Mouse (Mus musculus): ENCODE results near the gene Wdr74. TPM values are rescaled to one million over a fixed set of nuclear protein-coding genes. Genes with fewer than 3 reads are reported as not detected.

Gene Wdr74
- total and polyA plus RNA-seq, 3 experiments, result 37.8 to 124 (median 75.0) TPM

GRCm38 (mm10) chr19:8755652-8756051, 20.0 kb downstream of the Wdr74 start:
- TF ChIP-seq CTCF (IDR thresholded peaks at IDR 0.05; ENCODE audit: low read depth, low read length) (no peak), GATA2 (IDR thresholded peaks at IDR 0.05; ENCODE audit: borderline replicate concordance, low read depth, low read length) (no peak), POLR2AphosphoS5 (IDR thresholded peaks at IDR 0.05; ENCODE audit: insufficient replicate concordance, low read depth, low read length) (no peak), GATA1 (IDR thresholded peaks at IDR 0.05; ENCODE audit: borderline replicate concordance, low read length) (no peak), TAL1 (conservative IDR thresholded peaks at IDR 0.05; ENCODE audit: low read depth, low read length) (no peak)
- H3K4me1 ChIP-seq (ENCODE audit: insufficient read depth, low read depth, low read length), result peaks cover 35% of the 10 kb centered on the region
- DNase-seq (ENCODE audit: low spot score) (no peak), ATAC-seq (ENCODE audit: extremely low read depth, insufficient number of reproducible peaks, low FRiP score, poor library complexity, severe bottlenecking) (no peak)
- H3K27me3 ChIP-seq (ENCODE audit: insufficient read depth, low read length), result no peaks in the 10 kb centered on the region
- peak overlapping the region; percentile 39; the same call in 1 of the 2 replicates for H3K4me3 ChIP-seq (ENCODE audit: low read depth, low read length)
- H3K36me3 ChIP-seq (replicated peaks), result peaks cover 48% of the 10 kb centered on the region
- no peaks in the 10 kb centered on the region for H3K9me3 ChIP-seq (replicated peaks)

GRCm38 (mm10) chr19:8756635-8757387, 21.2 kb downstream of the Wdr74 start, which contains the start of gene Nxf1:
TSS of gene Nxf1 (plus strand) at chr19:8757073.
- Histone ChIP-seq H3K4me3 (ENCODE audit: low read depth, low read length) (peak within 1 kb of the TSS; percentile 78), H3K4me1 (ENCODE audit: insufficient read depth, low read depth, low read length) (peaks cover 43% of the 10 kb centered on the region), H3K9me3 (replicated peaks) (no peaks in the 10 kb centered on the region), H3K36me3 (replicated peaks) (peaks cover 48% of the 10 kb centered on the region), H3K27me3 (ENCODE audit: insufficient read depth, low read length) (no peaks in the 10 kb centered on the region)
- peak; percentile 64 for ATAC-seq (ENCODE audit: extremely low read depth, insufficient number of reproducible peaks, low FRiP score, poor library complexity, severe bottlenecking)
- peak; percentile 92 for DNase-seq (ENCODE audit: low spot score)
- TF ChIP-seq CTCF (IDR thresholded peaks at IDR 0.05; ENCODE audit: low read depth, low read length) (no peak), POLR2AphosphoS5 (IDR thresholded peaks at IDR 0.05; ENCODE audit: insufficient replicate concordance, low read depth, low read length) (no peak), TAL1 (conservative IDR thresholded peaks at IDR 0.05; ENCODE audit: low read depth, low read length) (no peak), GATA1 (IDR thresholded peaks at IDR 0.05; ENCODE audit: borderline replicate concordance, low read length) (no peak), GATA2 (IDR thresholded peaks at IDR 0.05; ENCODE audit: borderline replicate concordance, low read depth, low read length) (no peak)

GRCm38 (mm10) chr19:8757471-8757998, 21.9 kb downstream of the Wdr74 start:
- peaks cover 43% of the 10 kb centered on the region for H3K4me1 ChIP-seq (ENCODE audit: insufficient read depth, low read depth, low read length)
- H3K36me3 ChIP-seq (replicated peaks), result peaks cover 49% of the 10 kb centered on the region
- no peaks in the 10 kb centered on the region for H3K27me3 ChIP-seq (ENCODE audit: insufficient read depth, low read length)
- H3K9me3 ChIP-seq (replicated peaks), result no peaks in the 10 kb centered on the region
- DNase-seq (ENCODE audit: low spot score), result no peak
- TF ChIP-seq TAL1 (conservative IDR thresholded peaks at IDR 0.05; ENCODE audit: low read depth, low read length), result no peak
- TF ChIP-seq GATA2 (IDR thresholded peaks at IDR 0.05; ENCODE audit: borderline replicate concordance, low read depth, low read length), result no peak
- TF ChIP-seq POLR2AphosphoS5 (IDR thresholded peaks at IDR 0.05; ENCODE audit: insufficient replicate concordance, low read depth, low read length), result no peak; the same call in 1 of the 2 replicates
- TF ChIP-seq CTCF (IDR thresholded peaks at IDR 0.05; ENCODE audit: low read depth, low read length), result no peak
- no peak for TF ChIP-seq GATA1 (IDR thresholded peaks at IDR 0.05; ENCODE audit: borderline replicate concordance, low read length)
- peak overlapping the region; percentile 78 for H3K4me3 ChIP-seq (ENCODE audit: low read depth, low read length)
- ATAC-seq (ENCODE audit: extremely low read depth, insufficient number of reproducible peaks, low FRiP score, poor library complexity, severe bottlenecking), result no peak

GRCm38 (mm10) chr19:8758899-8759298, 23.3 kb downstream of the Wdr74 start:
- H3K4me3 ChIP-seq (ENCODE audit: low read depth, low read length), result peak overlapping the region; percentile 78; the same call in 1 of the 2 replicates
- ATAC-seq (ENCODE audit: extremely low read depth, insufficient number of reproducible peaks, low FRiP score, poor library complexity, severe bottlenecking), result no peak
- DNase-seq (ENCODE audit: low spot score), result peak; percentile 44
- H3K36me3 ChIP-seq (replicated peaks), result peaks cover 50% of the 10 kb centered on the region
- peaks cover 43% of the 10 kb centered on the region for H3K4me1 ChIP-seq (ENCODE audit: insufficient read depth, low read depth, low read length)
- peak; percentile 63 for TF ChIP-seq TAL1 (conservative IDR thresholded peaks at IDR 0.05; ENCODE audit: low read depth, low read length)
- no peak for TF ChIP-seq CTCF (IDR thresholded peaks at IDR 0.05; ENCODE audit: low read depth, low read length)
- H3K9me3 ChIP-seq (replicated peaks), result no peaks in the 10 kb centered on the region
- no peaks in the 10 kb centered on the region for H3K27me3 ChIP-seq (ENCODE audit: insufficient read depth, low read length)

GRCm38 (mm10) chr19:8760757-8761156, 25.1 kb downstream of the Wdr74 start:
- no peak for TF ChIP-seq TAL1 (conservative IDR thresholded peaks at IDR 0.05; ENCODE audit: low read depth, low read length)
- no peak for TF ChIP-seq POLR2AphosphoS5 (IDR thresholded peaks at IDR 0.05; ENCODE audit: insufficient replicate concordance, low read depth, low read length)
- no peak for TF ChIP-seq CTCF (IDR thresholded peaks at IDR 0.05; ENCODE audit: low read depth, low read length)
- TF ChIP-seq GATA2 (IDR thresholded peaks at IDR 0.05; ENCODE audit: borderline replicate concordance, low read depth, low read length), result no peak
- TF ChIP-seq GATA1 (IDR thresholded peaks at IDR 0.05; ENCODE audit: borderline replicate concordance, low read length), result no peak
- peaks cover 52% of the 10 kb centered on the region for H3K36me3 ChIP-seq (replicated peaks)
- H3K27me3 ChIP-seq (ENCODE audit: insufficient read depth, low read length), result no peaks in the 10 kb centered on the region

GRCm38 (mm10) chr19:8763276-8763675, 27.6 kb downstream of the Wdr74 start:
- Histone ChIP-seq H3K4me3 (ENCODE audit: low read depth, low read length) (no peak overlapping the region), H3K27me3 (ENCODE audit: insufficient read depth, low read length) (no peaks in the 10 kb centered on the region), H3K4me1 (ENCODE audit: insufficient read depth, low read depth, low read length) (peaks cover 24% of the 10 kb centered on the region), H3K36me3 (replicated peaks) (peaks cover 77% of the 10 kb centered on the region), H3K9me3 (replicated peaks) (peaks cover 16% of the 10 kb centered on the region)
- DNase-seq (ENCODE audit: low spot score), result no peak
- TF ChIP-seq GATA2 (IDR thresholded peaks at IDR 0.05; ENCODE audit: borderline replicate concordance, low read depth, low read length) (no peak), POLR2AphosphoS5 (IDR thresholded peaks at IDR 0.05; ENCODE audit: insufficient replicate concordance, low read depth, low read length) (no peak), TAL1 (conservative IDR thresholded peaks at IDR 0.05; ENCODE audit: low read depth, low read length) (no peak), GATA1 (IDR thresholded peaks at IDR 0.05; ENCODE audit: borderline replicate concordance, low read length) (no peak), CTCF (IDR thresholded peaks at IDR 0.05; ENCODE audit: low read depth, low read length) (no peak)
- no peak for ATAC-seq (ENCODE audit: extremely low read depth, insufficient number of reproducible peaks, low FRiP score, poor library complexity, severe bottlenecking)

More at GRCm38 (mm10) chr19:8760757-8761156, 25.1 kb downstream of the Wdr74 start:
- peaks cover 32% of the 10 kb centered on the region for H3K4me1 ChIP-seq (ENCODE audit: insufficient read depth, low read depth, low read length)
- H3K4me3 ChIP-seq (ENCODE audit: low read depth, low read length), result no peak overlapping the region
- H3K9me3 ChIP-seq (replicated peaks), result peaks cover 15% of the 10 kb centered on the region
- DNase-seq (ENCODE audit: low spot score) (no peak), ATAC-seq (ENCODE audit: extremely low read depth, insufficient number of reproducible peaks, low FRiP score, poor library complexity, severe bottlenecking) (no peak)

All from G1E (cell line).